Mouse (Mus musculus): ENCODE measurements around the gene Abhd17c. TPM values are rescaled to one million over a fixed set of nuclear protein-coding genes. Genes with fewer than 3 reads are reported as not detected.
A peak's percentile ranks its signal among the peaks of the same experiment; 100 is the strongest.
"Not testable (repeated sequence)": the region's sequence is repeated elsewhere in the genome, so short reads cannot be mapped to it uniquely, and the experiment has no call there.

Gene Abhd17c
- total RNA-seq (2021), result 10 to 100 TPM; 58.0 to 58.6 TPM

DNA sequence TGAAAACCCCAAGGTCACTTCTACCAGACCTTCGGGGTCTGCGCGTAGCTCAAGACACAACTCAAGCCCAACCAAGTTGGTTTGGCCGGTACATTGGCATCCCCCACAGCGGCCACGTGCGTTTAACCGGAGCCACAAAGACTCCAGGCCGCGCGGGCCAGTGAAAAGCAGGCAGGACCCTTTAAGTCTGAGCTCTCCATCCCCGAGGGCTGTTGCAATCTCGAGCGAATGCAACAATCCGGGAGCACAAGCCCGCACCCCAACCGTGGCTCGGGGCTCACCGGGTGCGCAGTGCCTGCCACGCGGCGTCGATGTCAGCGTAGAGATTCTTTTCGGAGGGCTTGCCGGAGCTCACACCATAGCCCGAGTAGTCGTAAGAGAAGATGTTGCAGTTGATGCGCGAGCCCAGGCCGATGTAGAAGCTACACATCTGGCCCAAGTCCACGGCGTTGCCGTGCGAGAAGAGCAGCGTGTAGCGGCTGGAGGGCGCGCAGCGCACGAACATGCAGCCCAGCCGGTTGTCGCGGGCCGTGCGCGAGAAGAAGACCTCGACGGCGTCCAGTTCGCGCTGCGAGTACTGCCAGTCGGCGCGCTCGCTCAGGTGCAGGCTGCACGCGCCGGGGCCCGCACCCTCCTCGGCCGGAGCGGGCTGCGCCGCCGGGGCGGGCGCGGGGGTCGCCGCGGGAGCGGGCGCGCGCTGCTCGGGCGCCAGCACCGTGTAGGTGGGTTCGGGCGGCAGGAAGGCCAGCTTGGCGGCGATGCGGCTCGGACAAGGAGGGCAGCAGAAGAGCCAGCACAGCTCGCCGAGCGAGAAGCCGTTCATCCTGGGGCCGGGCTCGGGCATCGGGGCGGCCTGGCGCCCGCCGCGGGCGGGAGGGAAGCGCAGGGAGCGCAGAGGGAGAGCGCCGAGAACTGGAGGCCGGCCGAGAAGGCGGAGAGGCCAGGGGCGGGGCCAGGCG lies at the start of gene Abhd17c:
Gene Abhd17c (minus strand): TSS at position 893 of the 959 bp plus-strand sequence.
- DNase-seq, result peak; percentile 66

DNA sequence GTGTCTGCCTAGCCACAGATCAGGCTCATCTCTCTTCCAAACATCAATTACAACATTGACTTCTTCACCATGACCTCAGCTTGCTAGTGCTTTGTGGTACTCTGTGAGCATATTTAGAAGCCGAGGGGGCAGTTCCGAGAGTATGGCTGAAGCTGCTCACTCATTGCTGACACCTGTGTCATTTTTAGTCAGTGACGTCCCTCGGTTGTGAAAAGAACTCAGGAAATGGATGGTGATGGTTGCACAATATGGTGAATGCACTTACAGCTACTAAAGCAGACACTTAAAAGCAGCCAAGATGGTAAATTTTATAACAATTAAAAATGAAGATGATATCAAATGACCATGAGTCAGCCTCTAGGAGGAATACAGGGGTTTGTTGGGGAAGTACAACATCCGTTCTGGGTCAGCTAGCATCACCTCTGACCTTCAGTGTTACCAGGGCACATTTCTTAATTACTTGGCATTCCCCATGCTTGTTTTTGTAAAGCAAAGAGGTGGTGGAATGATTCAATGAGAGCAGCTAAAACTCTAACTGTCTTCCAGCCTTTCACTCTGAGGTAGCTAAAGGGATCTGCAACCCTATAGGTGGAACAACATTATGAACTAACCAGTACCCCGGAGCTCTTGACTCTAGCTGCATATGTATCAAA lies 45.6 kb upstream of the Abhd17c start:
- no peak for DNase-seq

DNA sequence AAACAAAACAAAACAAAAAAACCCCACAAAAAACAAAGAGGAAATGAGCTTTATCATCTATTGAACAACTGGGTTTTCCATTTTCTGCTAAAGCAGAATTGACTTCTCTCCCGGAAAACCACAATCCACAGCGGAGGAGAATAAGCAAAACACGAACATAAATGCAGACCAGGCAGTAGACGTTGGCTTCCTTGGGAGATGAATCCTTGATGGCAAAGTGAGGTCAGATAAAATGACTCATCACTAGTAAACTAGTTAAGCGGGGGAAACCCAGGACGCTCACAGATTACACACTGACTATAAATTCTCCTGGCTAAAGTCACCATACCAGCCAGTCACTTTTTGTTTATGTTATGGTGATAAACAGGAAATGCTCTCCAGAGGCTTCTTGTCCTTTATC lies 44.5 kb upstream of the Abhd17c start:
- DNase-seq, result no peak

DNA sequence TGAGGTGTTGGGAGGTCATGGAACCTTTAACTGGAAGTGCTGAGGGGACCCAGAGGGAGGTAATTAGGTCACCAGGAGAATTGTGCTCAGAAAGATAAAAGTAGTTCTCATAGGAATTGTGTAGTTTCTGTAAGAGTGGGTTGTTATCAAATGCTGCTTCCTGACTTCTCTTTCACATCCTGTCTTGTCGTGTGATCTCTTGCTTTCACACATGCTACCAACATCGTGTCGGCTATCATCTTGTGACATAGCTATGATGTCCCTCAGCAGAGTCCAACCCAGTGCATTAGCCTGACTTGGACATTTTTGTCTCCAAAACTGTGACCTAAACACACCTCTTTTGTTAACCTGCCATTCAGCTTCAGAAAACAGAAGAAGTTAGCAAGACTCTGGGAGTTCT lies 40.6 kb upstream of the Abhd17c start:
- DNase-seq, result no peak

DNA sequence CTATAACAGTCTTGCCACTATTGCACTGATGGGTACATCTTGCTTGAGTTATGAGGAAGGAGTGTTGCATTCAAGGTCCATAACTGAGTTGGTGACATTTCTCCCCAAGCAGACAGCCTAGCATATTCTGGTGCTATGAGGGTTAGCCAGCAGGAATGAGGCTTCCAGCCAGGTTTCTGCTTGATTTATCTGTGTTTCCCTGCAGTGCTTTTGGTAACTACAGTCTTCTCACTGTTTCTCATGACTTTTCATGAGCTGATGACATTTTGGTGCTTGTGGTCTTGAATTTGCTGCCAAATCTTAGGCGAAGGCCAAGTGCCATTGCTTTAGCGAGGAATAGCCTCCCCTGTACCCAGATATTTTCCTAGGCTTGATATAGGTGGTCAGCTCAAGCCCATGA lies 39.8 kb upstream of the Abhd17c start:
- no peak for DNase-seq

DNA sequence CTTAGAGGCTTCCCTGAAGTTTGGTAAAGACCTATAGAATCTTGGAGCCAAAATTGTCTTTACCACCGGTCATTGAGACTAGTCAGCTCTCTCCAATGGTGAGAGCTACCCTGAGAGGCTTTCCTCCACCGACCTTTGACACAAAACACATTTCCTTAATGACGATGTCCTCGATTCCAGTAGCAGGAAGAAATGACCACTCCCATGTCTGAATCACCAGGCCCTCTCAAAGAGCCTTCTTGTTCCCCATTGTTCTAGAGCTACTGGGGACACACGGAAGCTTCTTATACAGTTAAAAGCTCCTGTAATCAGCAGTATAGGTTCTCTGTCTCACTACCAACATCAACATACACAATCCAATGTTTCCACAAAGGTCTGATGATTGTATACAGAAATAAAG lies 36.5 kb upstream of the Abhd17c start:
- DNase-seq, result no peak

DNA sequence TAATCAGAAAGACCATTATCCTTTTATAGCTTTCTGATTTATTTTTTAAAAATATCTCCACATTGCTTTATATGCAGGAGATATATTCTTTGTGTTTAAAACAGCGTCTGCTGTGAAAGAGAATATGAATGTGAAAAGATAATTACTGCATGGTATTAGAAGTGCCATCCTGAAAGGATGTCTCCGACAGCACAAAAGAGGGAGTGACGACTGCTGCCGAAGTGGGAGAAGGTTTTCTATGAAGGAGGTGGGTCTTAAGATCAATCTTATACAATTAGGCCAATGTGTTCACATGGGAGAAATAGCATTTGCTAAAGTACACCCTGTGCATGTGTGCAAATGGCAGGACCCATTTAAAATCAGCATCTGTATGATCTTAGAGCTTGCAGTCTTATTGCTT lies 33.5 kb upstream of the Abhd17c start:
- no peak for DNase-seq

DNA sequence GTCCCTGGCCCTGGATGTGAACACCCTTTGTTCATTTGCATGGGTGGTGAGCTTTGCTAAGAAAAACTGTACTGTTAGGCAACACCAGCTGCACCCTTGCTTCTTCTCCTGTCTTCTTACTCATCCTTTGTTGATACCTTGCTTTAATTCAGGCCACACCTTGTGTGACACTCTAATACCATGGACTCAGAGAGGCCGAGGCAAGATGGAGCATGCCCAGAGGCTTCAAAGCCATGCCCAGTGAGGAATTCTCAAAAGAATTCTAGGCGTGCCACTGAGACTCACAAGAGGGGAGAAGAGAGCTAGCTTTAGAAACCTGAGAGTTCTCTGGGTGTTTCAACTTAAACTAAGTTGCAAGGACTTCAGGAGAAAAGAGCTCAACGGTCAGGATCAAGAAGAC lies 33.0 kb upstream of the Abhd17c start:
- no peak for DNase-seq

DNA sequence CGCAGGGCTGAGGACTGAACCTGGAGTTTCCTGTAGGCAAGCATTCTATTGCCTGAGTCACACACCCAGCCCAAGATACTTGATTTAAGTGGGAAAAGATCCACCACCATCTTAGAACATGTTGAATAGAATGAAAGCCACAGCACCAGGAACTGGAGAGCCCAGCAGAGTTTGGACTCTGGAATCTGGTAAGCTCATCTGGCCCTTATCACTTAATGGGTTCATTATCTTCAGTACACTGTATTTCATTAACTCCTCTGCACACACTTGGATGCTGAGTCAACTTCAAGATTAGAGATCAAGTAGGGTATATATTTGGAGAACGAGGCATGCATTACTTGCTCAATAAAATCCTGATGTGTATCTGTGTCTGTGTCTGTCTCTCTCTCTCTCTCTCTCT lies 27.1 kb upstream of the Abhd17c start:
- not testable (repeated sequence) for DNase-seq

DNA sequence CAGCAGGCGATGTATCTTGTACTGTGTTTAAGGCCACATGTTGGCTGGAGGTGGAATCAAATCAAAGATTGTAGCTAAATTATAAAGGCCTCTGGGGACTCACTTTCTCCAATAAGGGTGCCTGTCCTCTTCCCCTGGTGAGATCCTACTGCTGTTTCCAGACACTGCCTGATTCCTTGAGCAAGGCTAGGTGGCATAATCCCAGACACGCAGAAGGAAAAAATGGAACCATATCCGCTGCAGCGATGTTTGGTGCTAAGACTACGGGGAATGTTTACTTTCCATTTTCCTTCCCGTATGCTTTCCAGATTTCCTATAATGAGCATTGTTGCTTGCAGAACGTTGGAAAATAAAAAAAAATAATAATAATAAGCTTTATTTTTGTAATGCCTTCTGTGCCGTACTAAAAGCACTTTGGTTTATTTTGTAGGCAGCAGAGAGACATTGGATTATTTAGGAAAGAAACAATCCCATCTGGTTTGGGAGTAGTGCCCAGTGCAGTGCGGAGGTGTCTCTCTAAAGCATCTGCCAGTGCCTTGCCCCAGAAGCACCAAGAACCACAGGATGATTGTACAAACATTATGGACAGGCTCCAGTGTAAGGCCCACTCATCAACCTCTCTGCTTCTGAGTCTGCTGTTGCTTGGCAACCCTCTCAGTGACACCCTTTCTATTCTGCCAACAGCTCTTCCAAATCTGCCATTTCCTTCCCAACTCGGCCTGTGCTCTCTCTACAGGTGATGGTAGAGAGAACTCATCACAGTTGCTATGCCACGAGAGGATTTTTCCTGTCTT lies 23.2 kb upstream of the Abhd17c start:
- DNase-seq, result no peak

DNA sequence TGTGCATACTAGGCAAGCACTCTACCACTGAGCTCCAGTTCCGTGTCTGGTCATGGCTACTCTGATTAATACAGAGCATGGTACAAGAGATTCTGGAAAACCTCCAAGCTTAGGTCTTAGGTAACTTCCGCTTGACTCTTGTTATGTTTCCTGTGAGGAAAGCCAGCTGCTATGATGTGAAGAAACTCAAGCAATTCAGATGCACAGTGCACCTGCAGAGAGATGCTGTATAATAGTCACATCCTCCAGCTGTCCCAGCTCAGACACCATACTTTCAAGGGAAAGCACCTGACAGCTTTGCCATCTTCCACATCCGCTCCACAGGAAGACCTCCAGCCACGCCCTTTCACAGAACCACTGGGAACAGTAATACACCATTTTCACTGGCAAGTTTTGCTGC lies 21.7 kb upstream of the Abhd17c start:
- DNase-seq, result no peak

DNA sequence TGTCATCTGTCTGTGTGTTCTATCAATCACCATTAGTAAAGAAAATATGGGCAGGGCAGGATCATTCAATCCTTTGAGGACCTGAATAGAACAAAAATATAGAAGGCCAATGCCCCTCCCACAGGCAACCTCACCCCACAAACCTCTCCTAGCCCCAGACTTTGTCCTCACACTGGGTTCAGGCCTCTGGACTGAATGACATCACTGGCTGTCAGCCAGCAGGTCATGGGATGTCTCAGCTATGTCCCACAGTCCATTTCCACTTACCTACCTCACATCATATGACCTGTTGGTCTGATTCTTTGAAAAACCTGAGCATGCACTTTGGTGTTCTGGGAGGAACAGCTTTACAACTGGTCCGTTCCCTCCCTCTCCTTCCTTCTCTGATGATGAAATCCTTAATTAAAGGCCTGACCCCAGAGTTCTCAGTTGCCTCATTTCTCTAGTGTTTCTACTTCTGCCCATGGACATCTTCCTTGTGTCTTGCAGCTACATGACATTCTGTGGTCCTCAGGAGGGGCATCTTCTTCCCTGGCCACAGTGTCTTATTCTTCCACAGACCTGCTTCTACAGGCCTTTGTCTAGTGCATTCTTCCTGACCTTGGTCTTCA lies 19.6 kb upstream of the Abhd17c start:
- DNase-seq, result peak; percentile 27

DNA sequence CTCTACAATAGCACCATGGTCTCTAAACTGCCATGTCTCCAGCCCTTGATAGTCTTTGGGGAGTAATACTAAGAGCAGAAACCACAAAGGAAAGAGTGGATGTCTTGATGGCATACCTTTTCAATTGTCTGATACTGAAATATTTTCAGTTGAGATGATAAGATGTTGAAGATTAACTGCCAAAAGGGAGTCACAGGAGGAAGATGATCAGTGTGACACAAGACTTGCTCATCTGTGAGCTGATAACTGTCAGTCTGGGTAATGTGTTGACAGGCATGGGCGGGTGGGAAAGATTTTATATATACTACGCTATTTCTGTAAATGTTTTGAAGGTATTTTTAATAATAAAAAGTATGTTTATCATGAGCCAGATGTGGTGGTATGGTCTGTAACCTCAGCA lies 16.7 kb upstream of the Abhd17c start:
- no peak for DNase-seq

DNA sequence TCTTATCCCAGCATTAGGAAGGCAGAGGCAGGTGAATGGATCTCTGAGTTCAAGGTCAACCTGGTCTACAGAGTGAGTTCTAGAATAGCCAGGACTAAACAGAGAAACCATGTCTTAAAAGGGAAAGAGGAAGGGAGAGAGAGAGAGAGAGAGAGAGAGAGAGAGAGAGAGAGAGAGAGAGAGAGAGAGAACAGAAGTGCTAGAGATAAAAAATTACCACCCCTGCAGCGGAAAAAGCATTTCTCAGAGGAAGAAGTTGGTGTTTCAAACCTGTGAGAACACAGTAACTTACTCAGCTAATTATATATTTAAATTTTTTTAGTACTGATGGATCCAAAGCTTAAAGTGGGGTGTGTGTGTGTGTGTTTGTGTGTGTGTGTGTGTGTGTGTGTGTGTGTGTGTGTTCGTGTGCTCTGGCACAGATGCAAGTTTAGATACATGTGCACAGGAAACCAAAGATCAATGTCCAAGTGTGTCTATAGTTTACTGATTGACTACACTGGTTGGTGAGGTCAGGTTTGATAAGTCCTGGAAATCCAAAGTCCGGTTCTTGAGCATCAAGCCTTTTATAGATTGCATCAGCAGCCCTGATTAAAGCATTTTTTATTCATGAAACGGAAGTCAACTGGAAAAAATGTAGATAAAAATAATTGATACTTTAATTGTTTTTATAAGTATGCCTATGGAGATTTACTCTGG lies 15.2 kb upstream of the Abhd17c start:
- DNase-seq, result no peak

DNA sequence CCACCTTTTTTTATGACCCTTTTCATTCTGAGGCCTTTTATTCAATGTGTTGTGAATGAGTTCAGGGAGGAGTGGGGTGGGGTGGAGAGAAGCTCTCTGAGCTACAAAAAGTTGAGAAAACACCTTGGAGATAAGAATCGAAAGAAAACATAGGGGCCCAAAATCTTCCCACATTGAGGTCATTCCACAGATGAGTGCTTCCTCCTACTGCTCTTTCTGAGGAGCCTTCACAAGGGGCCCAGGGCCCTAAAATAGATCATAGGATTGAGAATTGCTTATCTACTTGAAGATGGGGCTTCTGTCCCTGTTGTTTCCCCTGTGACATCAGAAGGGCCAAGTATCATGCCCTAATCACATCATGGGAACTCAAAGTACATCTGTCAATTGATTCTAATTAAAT lies 14.3 kb upstream of the Abhd17c start:
- no peak for DNase-seq

DNA sequence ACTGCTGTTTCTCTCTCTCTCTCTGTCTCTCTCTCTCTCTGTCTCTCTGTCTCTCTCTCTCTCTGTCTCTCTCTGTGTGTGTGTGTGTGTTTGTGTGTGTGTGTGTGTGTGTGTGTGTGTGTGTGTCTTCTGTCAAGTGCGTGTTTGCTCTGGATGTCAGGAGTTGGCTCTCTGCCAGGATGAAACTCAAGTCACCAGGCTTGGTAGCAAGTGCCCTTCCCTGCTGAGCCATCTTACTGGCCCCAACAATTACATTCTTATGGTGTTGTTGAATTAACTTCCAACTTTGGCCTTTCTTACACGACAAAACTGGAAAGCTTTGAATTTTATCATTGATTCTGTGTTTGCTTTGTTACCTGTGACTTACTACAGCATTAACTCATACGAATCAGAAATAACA lies 13.6 kb upstream of the Abhd17c start:
- no peak for DNase-seq

DNA sequence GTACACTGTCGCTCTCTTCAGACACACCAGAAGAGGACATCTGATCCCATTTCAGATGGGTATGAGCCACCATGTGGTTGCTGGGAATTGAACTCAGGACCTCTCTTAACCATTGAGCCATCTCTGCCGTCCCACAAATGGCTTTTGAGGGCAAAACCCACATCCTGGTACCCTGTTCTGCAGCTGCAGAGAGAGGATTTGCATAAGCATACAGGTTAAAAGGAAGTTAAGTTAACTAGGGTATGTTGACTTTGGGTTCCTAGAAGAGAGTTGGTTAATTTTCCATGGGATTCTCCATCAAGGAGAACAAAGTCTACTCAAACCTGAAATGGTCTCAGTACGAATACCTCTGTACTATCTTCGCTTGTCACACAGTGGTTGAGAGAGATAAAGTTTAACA lies 13.2 kb upstream of the Abhd17c start:
- no peak for DNase-seq

DNA sequence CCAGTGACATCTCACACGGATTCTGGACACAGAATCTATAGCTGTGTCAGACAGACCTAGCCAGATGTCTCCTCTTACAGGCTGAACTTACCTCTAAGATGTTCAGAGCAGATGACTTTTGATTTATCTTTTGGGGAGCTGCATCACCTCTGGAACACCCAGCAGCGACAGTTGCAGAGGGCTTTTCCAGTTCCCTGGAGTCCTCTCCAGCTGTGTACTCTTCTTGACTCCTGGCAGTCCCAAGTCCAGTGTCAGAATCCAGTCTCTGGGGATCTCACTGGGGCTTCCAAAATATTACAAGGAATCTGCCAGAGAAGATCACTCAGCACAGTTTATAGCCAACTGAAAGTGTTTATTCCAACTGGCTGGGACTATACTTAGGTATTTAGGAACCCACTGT lies 12.7 kb upstream of the Abhd17c start:
- no peak for DNase-seq

DNA sequence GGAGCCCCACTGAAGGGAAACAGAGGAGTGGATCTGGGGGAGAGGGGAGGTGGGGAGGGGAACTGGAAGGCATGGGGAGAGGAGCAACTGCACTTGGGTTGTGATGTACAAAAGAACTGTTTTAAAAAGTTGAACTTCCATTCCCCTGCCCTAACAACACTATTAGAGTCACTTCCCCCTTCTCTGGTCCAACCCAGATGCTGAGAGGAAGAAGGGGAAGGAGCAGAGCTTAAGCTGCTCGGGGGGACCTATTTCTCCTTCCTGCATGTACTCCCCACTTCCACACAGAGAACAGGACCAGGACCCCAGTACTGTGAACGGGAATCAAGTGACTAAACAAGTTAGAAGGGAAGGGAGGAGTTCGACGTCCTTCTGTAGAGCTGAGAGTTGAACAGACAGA lies 11.9 kb upstream of the Abhd17c start:
- no peak for DNase-seq

DNA sequence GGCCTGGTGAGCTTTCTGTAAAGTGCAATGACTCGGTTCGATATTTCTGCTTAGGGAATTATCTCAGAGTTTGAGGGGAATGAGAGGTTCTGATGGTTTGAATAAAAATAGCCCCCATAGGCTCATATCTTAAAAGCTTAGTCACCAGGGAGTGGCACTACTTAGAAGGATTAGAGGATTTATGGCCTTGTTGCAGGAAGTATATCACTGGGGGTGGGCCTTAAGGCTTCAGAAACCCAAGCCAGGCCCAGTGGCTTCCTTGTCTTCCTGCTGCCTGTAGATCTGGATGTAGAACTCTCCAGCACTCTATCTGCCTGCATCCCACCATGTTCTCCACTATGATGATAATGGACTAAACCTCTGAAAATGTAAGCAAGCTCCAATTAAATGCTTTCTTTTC lies 7.7 kb upstream of the Abhd17c start:
- DNase-seq, result no peak

DNA sequence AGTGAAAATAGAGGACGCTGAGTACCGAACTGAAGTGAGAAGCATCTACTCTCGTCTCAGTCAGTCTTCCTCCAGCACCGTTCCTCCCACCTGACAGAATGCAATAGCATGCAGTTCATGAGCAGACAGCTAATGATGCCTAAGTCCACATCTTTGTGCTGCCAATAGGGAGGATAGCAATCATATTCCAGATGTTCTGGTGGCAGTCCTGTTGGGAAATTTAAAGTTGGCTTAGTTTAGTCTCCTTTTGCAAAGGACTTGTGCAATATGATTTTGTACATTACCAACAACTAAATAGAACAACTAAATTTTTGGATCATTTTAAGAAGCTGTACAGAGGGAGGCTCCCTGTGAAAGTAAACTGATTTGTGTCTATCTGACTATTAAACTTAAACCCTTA lies 2.1 kb upstream of the Abhd17c start:
- DNase-seq, result no peak

DNA sequence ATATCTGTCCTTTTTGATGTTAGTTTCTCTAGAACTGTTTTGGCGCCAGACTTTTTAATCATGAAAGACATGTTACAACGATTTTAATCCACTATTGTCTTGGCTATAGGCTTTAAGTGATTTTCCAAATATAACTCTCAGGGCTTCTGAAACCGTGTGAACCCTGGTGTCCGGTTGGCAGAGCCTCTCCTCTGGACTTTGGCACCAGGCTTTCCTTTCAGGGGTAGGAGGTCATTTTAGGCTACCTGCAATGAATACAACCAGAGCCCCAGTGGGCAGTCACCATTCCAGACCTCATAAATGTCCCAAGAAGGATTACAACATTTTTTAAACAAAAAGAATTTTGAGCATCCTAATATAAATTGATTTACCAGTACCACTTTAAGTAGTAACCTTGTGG lies 1.1 kb upstream of the Abhd17c start:
- no peak for DNase-seq
